Mouse (Mus musculus) heart, adult 2 months (tissue): Measurements from ENCODE around the gene Pear1.

Source experiments
- CTCF ChIP-seq: fragments of 200-600 bp; IDR thresholded peaks from 2 replicates; pipeline ENCODE4 v1.8.1; 2022; ENCODE audit warnings: antibody characterized with exemption, mild to moderate bottlenecking, moderate library complexity
- POLR2A ChIP-seq: fragments of 200-500 bp; IDR thresholded peaks from 2 replicates; pipeline ENCODE4 v1.6.1; 2011; ENCODE audit warnings: mild to moderate bottlenecking, low read depth, low read length, control low read depth; ENCODE audit not compliant: insufficient read depth

- TF ChIP-seq CTCF (no peak), POLR2A (no peak)
Observed at GRCm38 (mm10) chr3:87789248-87789647, 34.9 kb downstream of the Pear1 start.
